Mouse (Mus musculus) limb, embryonic 15.5 days (tissue): ENCODE measurements around the gene Bcl3. TPM values are rescaled to one million over a fixed set of nuclear protein-coding genes. Genes with fewer than 3 reads are reported as not detected.
A peak's percentile ranks its signal among the peaks of the same experiment; 100 is the strongest.

Experiments used
- ATAC-seq: fragments of 200-750 bp; cut with Nextera tagmentation; 2 replicates; pipeline ENCODE4 v1.8.0; 2017; ENCODE audit warnings: low read depth, moderate TSS enrichment; ENCODE audit not compliant: insufficient number of reproducible peaks, low FRiP score, low TSS enrichment
- H3K27ac ChIP-seq: fragments of 300-500 bp; sonication (generic); 2 replicates; pipeline ENCODE4 v1.5.1; 2015; ENCODE audit warnings: moderate library complexity, mild to moderate bottlenecking, inconsistent platforms
- H3K27me3 ChIP-seq: fragments of 300-500 bp; sonication (generic); 2 replicates; pipeline ENCODE4 v1.6.1; 2015; ENCODE audit warnings: inconsistent platforms
- H3K36me3 ChIP-seq: fragments of 300-500 bp; sonication (generic); 2 replicates; pipeline ENCODE4 v1.6.1; 2015; ENCODE audit warnings: inconsistent platforms
- H3K4me1 ChIP-seq: fragments of 300-500 bp; sonication (generic); 2 replicates; pipeline ENCODE4 v1.6.1; 2015; ENCODE audit warnings: inconsistent platforms
- H3K4me2 ChIP-seq: fragments of 300-500 bp; sonication (generic); 2 replicates; pipeline ENCODE4 v1.6.1; 2015; ENCODE audit warnings: mild to moderate bottlenecking, inconsistent platforms
- H3K4me3 ChIP-seq: fragments of 300-500 bp; sonication (generic); 2 replicates; pipeline ENCODE4 v1.5.1; 2015; ENCODE audit warnings: mild to moderate bottlenecking, inconsistent platforms
- H3K9ac ChIP-seq: fragments of 300-500 bp; sonication (generic); 2 replicates; pipeline ENCODE4 v1.6.1; 2015; ENCODE audit warnings: inconsistent platforms
- H3K9me3 ChIP-seq: fragments of 300-500 bp; sonication (generic); 2 replicates; pipeline ENCODE4 v1.6.1; 2016; ENCODE audit warnings: inconsistent platforms
- WGBS: fragments of 180-500 bp; shearing (Covaris S2); methylation state at CpG from one replicate; pipeline ENCODE4 v1.1.7; 2015; 5-methylcytosine and 5-hydroxymethylcytosine counted together
- polyA plus RNA-seq: library from polyadenylated mRNA; unstranded; fragments of >200 nt; fragmentation: Nextera tagmentation; extraction: Ambion mirVana; gene quantifications from 2 replicates; pipeline ENCODE4 v1.2.1, GENCODE M21; 2015

The Bcl3 gene
- polyA plus RNA-seq, 1 experiment from 2014 or later, result 3.9 TPM

GRCm38 (mm10) chr7:19829694-19830093 lies 7.1 kb upstream of the Bcl3 start:
- peaks cover 21% of the 10 kb centered on the region for H3K4me1 ChIP-seq
- WGBS, result 75% methylated on average over 3 of the region's 3 CpGs
- no peak overlapping the region for H3K4me3 ChIP-seq
- H3K4me2 ChIP-seq, result no peak overlapping the region
- no peak overlapping the region for H3K9ac ChIP-seq
- ATAC-seq, result no peak
- H3K9me3 ChIP-seq, result no peaks in the 10 kb centered on the region
- no peak overlapping the region for H3K27ac ChIP-seq
- no peaks in the 10 kb centered on the region for H3K36me3 ChIP-seq
- no peaks in the 10 kb centered on the region for H3K27me3 ChIP-seq

- H3K4me2 ChIP-seq, result no peak overlapping the region
- H3K27ac ChIP-seq, result no peak overlapping the region; the same call in 1 of the 2 replicates
- no peaks in the 10 kb centered on the region for H3K36me3 ChIP-seq
- H3K27me3 ChIP-seq, result peaks cover 15% of the 10 kb centered on the region
- WGBS, result 19% methylated on average over 5 of the region's 6 CpGs
- H3K9ac ChIP-seq, result no peak overlapping the region
- no peak for ATAC-seq
- H3K4me3 ChIP-seq, result no peak overlapping the region
- no peaks in the 10 kb centered on the region for H3K9me3 ChIP-seq
- H3K4me1 ChIP-seq, result peaks cover 42% of the 10 kb centered on the region
Observed at GRCm38 (mm10) chr7:19826756-19827155, 4.2 kb upstream of the Bcl3 start.

- Histone ChIP-seq H3K9me3 (no peaks in the 10 kb centered on the region), H3K9ac (no peak overlapping the region), H3K27ac (peak overlapping the region; percentile 91), H3K36me3 (no peaks in the 10 kb centered on the region), H3K4me1 (peaks cover 33% of the 10 kb centered on the region), H3K27me3 (peaks cover 23% of the 10 kb centered on the region), H3K4me2 (peak overlapping the region; percentile 25), H3K4me3 (0 out of 2 replicates have a peak overlapping the region, but pooled peaks have one; percentile 2)
- peak; percentile 85 for ATAC-seq
- 21% methylated on average over 26 of the region's 26 CpGs for WGBS
Observed at GRCm38 (mm10) chr7:19824182-19824973, 1.8 kb upstream of the Bcl3 start.

- H3K9ac ChIP-seq, result no peak overlapping the region
- WGBS, result 29% methylated on average over 16 of the region's 16 CpGs
- H3K27ac ChIP-seq, result peak overlapping the region; percentile 91
- H3K27me3 ChIP-seq, result peaks cover 23% of the 10 kb centered on the region
- no peaks in the 10 kb centered on the region for H3K9me3 ChIP-seq
- H3K4me3 ChIP-seq, result 0 out of 2 replicates have a peak overlapping the region, but pooled peaks have one; percentile 2
- peak overlapping the region; percentile 25 for H3K4me2 ChIP-seq
- H3K36me3 ChIP-seq, result no peaks in the 10 kb centered on the region
- ATAC-seq, result peak; percentile 28; the same call in 1 of the 2 replicates
- peaks cover 34% of the 10 kb centered on the region for H3K4me1 ChIP-seq
Observed at GRCm38 (mm10) chr7:19823256-19824181, 949 bp upstream of the Bcl3 start.

- H3K36me3 ChIP-seq, result no peaks in the 10 kb centered on the region
- peaks cover 23% of the 10 kb centered on the region for H3K27me3 ChIP-seq
- peaks cover 48% of the 10 kb centered on the region for H3K4me1 ChIP-seq
- H3K4me3 ChIP-seq, result peak overlapping the region; percentile 47
- H3K9ac ChIP-seq, result peak overlapping the region; percentile 47
- WGBS, result 6% methylated on average over 20 of the region's 20 CpGs
- H3K27ac ChIP-seq, result peak overlapping the region; percentile 43; the same call in 1 of the 2 replicates
- H3K9me3 ChIP-seq, result no peaks in the 10 kb centered on the region
- ATAC-seq, result no peak
- H3K4me2 ChIP-seq, result peak overlapping the region; percentile 77
Observed at GRCm38 (mm10) chr7:19822193-19822592, 377 bp downstream of the Bcl3 start.

GRCm38 (mm10) chr7:19821633-19822032 lies 937 bp downstream of the Bcl3 start:
- no peaks in the 10 kb centered on the region for H3K9me3 ChIP-seq
- no peaks in the 10 kb centered on the region for H3K36me3 ChIP-seq
- no peak for ATAC-seq
- H3K27ac ChIP-seq, result no peak overlapping the region
- no peak overlapping the region for H3K4me2 ChIP-seq
- WGBS, result 60% methylated on average over 7 of the region's 7 CpGs
- H3K4me1 ChIP-seq, result peaks cover 48% of the 10 kb centered on the region
- H3K27me3 ChIP-seq, result peaks cover 23% of the 10 kb centered on the region
- H3K4me3 ChIP-seq, result no peak overlapping the region; the same call in 1 of the 2 replicates
- H3K9ac ChIP-seq, result no peak overlapping the region

GRCm38 (mm10) chr7:19820347-19821048 lies 2.1 kb downstream of the Bcl3 start:
- ATAC-seq, result no peak
- H3K9me3 ChIP-seq, result no peaks in the 10 kb centered on the region
- no peak overlapping the region for H3K27ac ChIP-seq
- no peak overlapping the region for H3K9ac ChIP-seq
- no peak overlapping the region for H3K4me2 ChIP-seq
- 76% methylated on average over 3 of the region's 3 CpGs for WGBS
- peaks cover 58% of the 10 kb centered on the region for H3K4me1 ChIP-seq
- no peak overlapping the region for H3K4me3 ChIP-seq
- no peaks in the 10 kb centered on the region for H3K36me3 ChIP-seq
- H3K27me3 ChIP-seq, result peaks cover 23% of the 10 kb centered on the region

GRCm38 (mm10) chr7:19818875-19819274 lies 3.7 kb downstream of the Bcl3 start:
- Histone ChIP-seq H3K9ac (no peak overlapping the region), H3K36me3 (no peaks in the 10 kb centered on the region), H3K27ac (no peak overlapping the region), H3K4me1 (peaks cover 50% of the 10 kb centered on the region), H3K27me3 (peaks cover 23% of the 10 kb centered on the region), H3K4me2 (no peak overlapping the region), H3K4me3 (no peak overlapping the region), H3K9me3 (no peaks in the 10 kb centered on the region)
- WGBS, result 78% methylated on average over 7 of the region's 7 CpGs
- no peak for ATAC-seq

- Histone ChIP-seq H3K9me3 (no peaks in the 10 kb centered on the region), H3K9ac (no peak overlapping the region), H3K36me3 (no peaks in the 10 kb centered on the region), H3K4me3 (no peak overlapping the region), H3K27ac (no peak overlapping the region), H3K4me2 (no peak overlapping the region), H3K4me1 (peaks cover 46% of the 10 kb centered on the region), H3K27me3 (peaks cover 28% of the 10 kb centered on the region)
- 64% methylated on average over 5 of the region's 5 CpGs for WGBS
- ATAC-seq, result no peak
Observed at GRCm38 (mm10) chr7:19818440-19818839, 4.1 kb downstream of the Bcl3 start.

- H3K27ac ChIP-seq, result peak overlapping the region; percentile 74
- H3K4me3 ChIP-seq, result peak overlapping the region; percentile 42
- H3K9me3 ChIP-seq, result no peaks in the 10 kb centered on the region
- WGBS, result 9% methylated on average over 15 of the region's 15 CpGs
- no peaks in the 10 kb centered on the region for H3K36me3 ChIP-seq
- peak; percentile 35; the same call in 1 of the 2 replicates for ATAC-seq
- peaks cover 26% of the 10 kb centered on the region for H3K27me3 ChIP-seq
- peaks cover 38% of the 10 kb centered on the region for H3K4me1 ChIP-seq
- peak overlapping the region; percentile 69 for H3K4me2 ChIP-seq
- H3K9ac ChIP-seq, result no peak overlapping the region
Observed at GRCm38 (mm10) chr7:19817382-19818105, 5.0 kb downstream of the Bcl3 start.
